Mouse (Mus musculus): ENCODE measurements at regions not wholly inside any gene's neighbourhood (a gene's known extent, or its start where the extent isn't known, plus 50 kb on each side); places are given as distances from the start of the nearest gene placed in this dataset.

DNA sequence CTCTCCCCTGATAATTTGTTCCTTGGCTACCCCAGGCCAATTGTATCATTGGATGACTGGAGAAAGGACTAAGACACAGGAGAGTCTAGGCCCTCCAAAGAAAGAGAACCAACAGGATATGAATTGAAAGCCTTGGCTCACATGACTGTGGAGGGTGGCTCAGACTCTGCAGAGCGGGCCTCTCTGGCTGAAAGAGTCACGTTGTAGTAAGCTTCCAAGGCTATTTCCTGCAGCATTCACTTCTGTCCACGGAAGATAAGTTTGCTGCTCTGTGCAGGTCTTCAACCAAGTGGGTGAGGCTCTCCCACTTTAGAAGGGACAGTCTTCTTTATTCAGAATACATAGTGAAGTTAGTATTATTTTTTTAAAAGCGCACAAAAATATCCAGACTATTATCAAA is 332.1 kb upstream of the Nfe2l3 start:
- TF ChIP-seq POLR2A (IDR thresholded peaks at IDR 0.05; ENCODE audit: insufficient read depth, low read depth, low read length) (no peak), CTCF (IDR thresholded peaks at IDR 0.05; ENCODE audit: insufficient read depth, low read depth, low read length) (no peak)

DNA sequence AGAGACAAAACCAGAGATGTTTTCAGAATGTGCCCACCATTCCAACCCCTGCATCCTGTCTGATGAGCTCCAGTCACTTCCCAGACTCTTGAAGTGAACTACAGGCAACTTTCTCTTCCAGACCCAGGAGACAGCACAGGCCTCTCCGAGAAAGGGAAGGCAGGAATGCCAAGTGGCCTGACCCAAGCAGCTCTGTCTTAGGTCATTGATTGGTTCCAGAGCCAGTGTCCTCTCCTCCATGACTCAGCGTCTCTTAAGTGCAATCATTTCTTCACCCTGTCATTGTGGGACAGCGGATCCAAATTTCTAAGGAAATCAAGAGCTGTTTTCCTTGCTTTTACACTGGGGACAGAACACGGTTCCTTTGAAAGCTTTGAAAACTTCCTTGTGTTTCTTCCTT is 329.2 kb upstream of the Nfe2l3 start:
- no peak overlapping the region for H3K4me3 ChIP-seq (ENCODE audit: insufficient read depth, low read depth, low read length)
- TF ChIP-seq CTCF (IDR thresholded peaks at IDR 0.05; ENCODE audit: insufficient read depth, low read depth, low read length), result no peak
- TF ChIP-seq POLR2A (IDR thresholded peaks at IDR 0.05; ENCODE audit: insufficient read depth, low read depth, low read length), result no peak
- no peak overlapping the region for H3K27ac ChIP-seq (ENCODE audit: insufficient read depth, low read depth, low read length)
- no peaks in the 10 kb centered on the region for H3K4me1 ChIP-seq (ENCODE audit: control insufficient read depth, insufficient read depth, low read length)
- 87% methylated on average over 4 of the region's 4 CpGs for WGBS

More for the DNA sequence above, 332.1 kb upstream of the Nfe2l3 start:
- no peak overlapping the region for H3K27ac ChIP-seq (ENCODE audit: insufficient read depth, low read depth, low read length)
- WGBS, result 82% methylated on average over 4 of the region's 4 CpGs
- H3K4me3 ChIP-seq (ENCODE audit: insufficient read depth, low read depth, low read length), result no peak overlapping the region
- H3K4me1 ChIP-seq (ENCODE audit: control insufficient read depth, insufficient read depth, low read length), result no peaks in the 10 kb centered on the region; the same call in 1 of the 2 replicates

DNA sequence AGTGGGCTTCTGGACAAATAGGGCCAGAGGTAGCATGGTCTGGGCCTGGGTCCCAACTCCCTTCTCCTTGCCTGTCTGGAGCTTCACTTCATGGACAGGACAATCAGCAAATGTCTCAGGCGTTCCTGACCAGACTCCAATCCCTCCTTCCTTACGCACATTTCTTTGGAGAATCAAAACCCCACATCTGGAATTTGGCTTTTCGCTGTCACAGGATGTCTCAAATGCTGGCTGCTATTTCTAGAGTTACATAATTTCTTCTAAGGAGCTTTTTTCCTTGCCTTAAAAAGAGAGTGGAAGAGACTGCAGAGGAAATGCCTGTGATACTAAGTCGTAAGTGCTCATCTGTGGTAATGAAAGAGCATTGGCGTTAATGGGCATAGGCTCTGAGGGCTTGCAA is 328.1 kb upstream of the Nfe2l3 start:
- TF ChIP-seq POLR2A (IDR thresholded peaks at IDR 0.05; ENCODE audit: insufficient read depth, low read depth, low read length) (no peak), CTCF (IDR thresholded peaks at IDR 0.05; ENCODE audit: insufficient read depth, low read depth, low read length) (no peak)
- no peak overlapping the region for H3K4me3 ChIP-seq (ENCODE audit: insufficient read depth, low read depth, low read length)
- H3K27ac ChIP-seq (ENCODE audit: insufficient read depth, low read depth, low read length), result no peak overlapping the region
- H3K4me1 ChIP-seq (ENCODE audit: control insufficient read depth, insufficient read depth, low read length), result no peaks in the 10 kb centered on the region
- 86% methylated on average over 5 of the region's 5 CpGs for WGBS

DNA sequence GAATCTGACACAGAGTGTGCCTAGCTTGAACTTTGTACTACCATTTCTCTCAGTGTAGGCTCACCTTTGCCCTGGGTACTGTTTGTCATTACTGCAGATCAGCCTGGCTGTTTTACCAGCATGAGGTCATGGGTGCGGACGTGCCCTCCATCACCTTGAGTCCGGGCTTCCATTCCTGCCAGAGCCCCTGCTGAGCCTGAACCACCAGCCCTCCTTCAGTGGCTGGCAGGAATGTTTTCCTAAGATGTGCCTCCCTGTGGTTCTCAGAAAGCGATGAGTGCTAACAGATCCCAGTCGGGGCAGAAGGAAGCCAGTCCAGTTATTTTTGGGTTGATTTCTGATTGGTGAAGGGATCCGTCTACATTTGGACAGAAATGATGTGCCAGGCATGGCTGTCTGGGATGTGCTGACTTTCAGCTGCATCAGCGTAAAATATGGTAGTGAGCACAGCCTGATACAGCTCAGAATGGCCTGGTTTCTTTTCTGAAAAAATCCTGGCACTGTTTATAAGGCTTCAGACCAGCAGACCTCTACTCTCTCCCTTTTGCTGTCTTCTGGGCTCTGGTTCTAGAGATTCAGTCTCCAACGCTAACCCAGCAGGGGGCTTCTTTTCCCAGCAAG is 324.0 kb upstream of the Nfe2l3 start:
- H3K4me3 ChIP-seq (ENCODE audit: insufficient read depth, low read depth, low read length), result no peak overlapping the region
- H3K4me1 ChIP-seq (ENCODE audit: control insufficient read depth, insufficient read depth, low read length), result no peaks in the 10 kb centered on the region
- H3K27ac ChIP-seq (ENCODE audit: insufficient read depth, low read depth, low read length), result no peak overlapping the region
- TF ChIP-seq CTCF (IDR thresholded peaks at IDR 0.05; ENCODE audit: insufficient read depth, low read depth, low read length) (no peak), POLR2A (IDR thresholded peaks at IDR 0.05; ENCODE audit: insufficient read depth, low read depth, low read length) (no peak)
- WGBS, result 57% methylated on average over 8 of the region's 8 CpGs

DNA sequence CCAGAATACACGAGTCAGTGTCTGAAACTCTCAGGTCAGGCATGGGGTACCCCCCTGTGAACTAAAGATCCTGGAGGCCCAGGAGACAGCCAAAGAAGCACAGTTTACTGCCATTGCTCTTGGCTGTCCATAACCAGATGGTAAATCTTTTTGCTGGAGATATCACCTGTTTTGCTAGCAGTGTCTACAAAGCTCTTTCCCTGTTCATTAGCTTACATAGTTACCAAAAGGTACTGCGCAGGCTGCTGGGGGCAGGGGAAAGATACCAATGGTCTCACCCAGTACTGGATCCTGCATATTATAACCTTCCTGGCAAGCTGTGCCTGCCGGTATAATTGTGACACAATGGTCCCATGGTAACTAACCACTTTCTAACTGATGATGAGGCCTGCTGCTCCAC is 321.9 kb upstream of the Nfe2l3 start:
- H3K4me1 ChIP-seq (ENCODE audit: control insufficient read depth, insufficient read depth, low read length), result no peaks in the 10 kb centered on the region
- 96% methylated on average over 3 of the region's 3 CpGs for WGBS
- no peak overlapping the region for H3K27ac ChIP-seq (ENCODE audit: insufficient read depth, low read depth, low read length)
- TF ChIP-seq POLR2A (IDR thresholded peaks at IDR 0.05; ENCODE audit: insufficient read depth, low read depth, low read length), result no peak
- no peak for TF ChIP-seq CTCF (IDR thresholded peaks at IDR 0.05; ENCODE audit: insufficient read depth, low read depth, low read length)
- no peak overlapping the region for H3K4me3 ChIP-seq (ENCODE audit: insufficient read depth, low read depth, low read length)

DNA sequence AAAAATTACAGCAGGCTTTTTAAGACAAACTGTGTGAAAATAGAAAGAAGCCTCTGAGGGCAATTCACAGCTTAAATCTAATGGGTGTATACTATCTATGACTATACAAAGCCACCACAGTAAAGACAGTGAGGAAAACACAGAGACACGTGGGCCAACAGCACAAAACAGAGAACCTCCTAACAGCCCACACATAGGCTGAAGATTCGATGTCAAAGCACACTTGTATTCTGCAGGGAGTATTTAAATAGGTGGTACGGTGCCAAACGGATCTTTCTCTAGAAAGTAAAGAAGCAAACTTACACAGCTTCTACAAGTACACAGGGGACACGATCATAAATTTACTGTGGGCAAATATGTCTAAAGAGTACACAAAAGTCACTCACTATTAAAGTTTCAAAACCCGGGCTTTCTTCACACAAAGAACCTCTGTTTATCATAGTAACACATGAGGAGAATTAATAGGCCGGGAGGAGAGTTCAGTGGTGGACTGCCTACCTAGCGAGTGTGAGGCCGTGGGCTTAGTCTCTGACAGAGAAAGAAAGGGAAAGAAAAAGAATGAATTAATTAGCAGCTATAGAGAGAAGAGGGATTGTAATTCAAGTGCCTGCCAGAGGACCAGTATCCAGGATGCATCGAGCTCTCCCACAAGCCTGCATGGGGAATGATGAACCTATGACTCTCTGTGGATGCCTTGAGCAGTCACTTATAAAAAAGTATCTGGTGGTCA is 317.7 kb upstream of the Nfe2l3 start:
- 31% methylated on average over 10 of the region's 10 CpGs for WGBS
- Histone ChIP-seq H3K4me3 (ENCODE audit: insufficient read depth, low read depth, low read length) (no peak overlapping the region), H3K27ac (ENCODE audit: insufficient read depth, low read depth, low read length) (no peak overlapping the region), H3K4me1 (ENCODE audit: control insufficient read depth, insufficient read depth, low read length) (no peaks in the 10 kb centered on the region)
- TF ChIP-seq CTCF (IDR thresholded peaks at IDR 0.05; ENCODE audit: insufficient read depth, low read depth, low read length) (no peak), POLR2A (IDR thresholded peaks at IDR 0.05; ENCODE audit: insufficient read depth, low read depth, low read length) (no peak)

DNA sequence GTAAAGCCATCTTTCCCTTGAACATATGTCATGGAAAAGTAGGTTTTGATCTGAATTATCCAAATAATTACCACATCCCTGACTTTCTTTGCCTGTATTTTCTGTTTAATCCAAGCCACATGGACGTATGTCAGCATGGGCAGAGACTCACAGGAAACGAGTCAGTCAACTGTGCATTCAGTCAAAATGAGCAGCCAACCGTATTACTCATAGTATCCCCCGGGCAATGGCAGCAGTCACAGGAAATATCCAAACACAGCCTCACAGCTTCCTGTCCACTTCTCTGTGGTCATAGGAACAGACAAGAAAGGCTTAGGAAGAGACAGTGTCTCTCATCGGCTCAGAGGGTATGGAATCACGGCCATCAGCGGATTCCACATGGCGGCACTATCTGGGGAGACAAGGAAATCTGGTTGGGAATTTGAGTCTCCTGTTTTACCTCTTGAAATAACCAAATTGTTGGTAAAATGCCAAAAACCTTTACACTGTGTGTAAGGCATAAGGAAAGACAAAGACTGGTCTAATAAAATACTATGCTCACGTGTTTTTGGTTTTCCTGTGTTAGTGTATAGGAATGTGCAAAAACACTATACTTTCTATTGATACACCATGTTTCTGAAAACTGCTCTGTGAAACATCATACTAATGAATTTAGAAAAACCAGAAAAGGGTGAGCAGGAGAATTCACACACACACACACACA is 313.5 kb upstream of the Nfe2l3 start:
- TF ChIP-seq CTCF (IDR thresholded peaks at IDR 0.05; ENCODE audit: insufficient read depth, low read depth, low read length) (no peak), POLR2A (IDR thresholded peaks at IDR 0.05; ENCODE audit: insufficient read depth, low read depth, low read length) (no peak)
- Histone ChIP-seq H3K27ac (ENCODE audit: insufficient read depth, low read depth, low read length) (no peak overlapping the region), H3K4me1 (ENCODE audit: control insufficient read depth, insufficient read depth, low read length) (no peaks in the 10 kb centered on the region), H3K4me3 (ENCODE audit: insufficient read depth, low read depth, low read length) (no peak overlapping the region)
- WGBS, result 81% methylated on average over 9 of the region's 9 CpGs

DNA sequence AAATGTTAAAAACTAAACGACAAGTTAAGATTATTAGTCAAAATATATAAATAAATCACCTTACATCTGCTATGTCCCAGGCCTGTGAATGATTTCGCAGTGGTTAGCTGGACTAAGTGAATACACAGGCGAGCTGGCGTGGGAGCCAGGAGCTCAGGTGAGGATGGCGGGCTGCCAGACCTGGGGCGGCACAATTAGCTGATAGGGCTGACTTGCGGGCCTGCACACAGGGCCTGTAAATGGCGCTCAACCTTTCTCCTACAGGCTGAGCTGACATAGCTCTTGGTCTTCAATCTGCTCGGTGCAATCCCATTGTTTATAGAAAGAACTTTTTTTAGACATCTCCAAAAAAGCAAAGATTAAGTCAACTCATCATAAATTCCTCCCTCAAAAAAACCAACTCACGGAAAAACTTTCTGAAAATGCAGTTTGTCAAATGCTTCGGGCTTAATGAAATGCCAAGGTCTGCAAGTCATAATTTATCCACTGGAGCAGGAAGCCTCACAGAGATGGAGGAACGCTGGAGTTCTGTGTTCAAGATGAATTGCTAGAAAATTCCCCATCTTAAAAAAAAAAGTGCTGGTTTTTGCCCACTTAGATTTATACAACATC is 312.7 kb upstream of the Nfe2l3 start:
- 94% methylated on average over 12 of the region's 12 CpGs for WGBS
- no peak overlapping the region for H3K4me3 ChIP-seq (ENCODE audit: insufficient read depth, low read depth, low read length)
- TF ChIP-seq POLR2A (IDR thresholded peaks at IDR 0.05; ENCODE audit: insufficient read depth, low read depth, low read length), result no peak
- TF ChIP-seq CTCF (IDR thresholded peaks at IDR 0.05; ENCODE audit: insufficient read depth, low read depth, low read length), result no peak
- no peak overlapping the region for H3K27ac ChIP-seq (ENCODE audit: insufficient read depth, low read depth, low read length)
- H3K4me1 ChIP-seq (ENCODE audit: control insufficient read depth, insufficient read depth, low read length), result no peaks in the 10 kb centered on the region

DNA sequence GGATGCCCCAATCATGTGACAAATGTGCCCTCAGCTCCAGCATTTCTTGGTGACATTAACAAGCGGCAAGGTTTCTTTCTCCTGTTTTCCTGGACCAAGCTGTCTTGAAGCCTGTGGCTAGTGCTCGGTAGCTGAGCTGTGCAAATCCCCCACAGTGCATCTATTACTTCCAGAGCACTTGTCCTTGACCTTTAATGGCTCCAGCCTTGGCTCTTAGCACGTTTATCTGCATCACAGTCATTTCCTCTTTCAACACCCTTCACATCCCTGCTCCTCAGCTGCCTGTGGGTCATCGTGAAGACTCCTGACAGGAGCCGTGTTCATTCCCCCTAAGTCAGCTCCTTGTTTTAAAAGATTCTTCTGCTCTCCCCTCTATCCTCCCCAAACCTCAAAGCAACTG is 309.5 kb upstream of the Nfe2l3 start:
- TF ChIP-seq CTCF (IDR thresholded peaks at IDR 0.05; ENCODE audit: insufficient read depth, low read depth, low read length) (no peak), POLR2A (IDR thresholded peaks at IDR 0.05; ENCODE audit: insufficient read depth, low read depth, low read length) (no peak)
- H3K4me1 ChIP-seq (ENCODE audit: control insufficient read depth, insufficient read depth, low read length), result no peaks in the 10 kb centered on the region
- WGBS, result 77% methylated on average over 5 of the region's 5 CpGs
- H3K27ac ChIP-seq (ENCODE audit: insufficient read depth, low read depth, low read length), result no peak overlapping the region
- H3K4me3 ChIP-seq (ENCODE audit: insufficient read depth, low read depth, low read length), result no peak overlapping the region
